Mouse (Mus musculus) lung, postnatal 0 days (tissue): ENCODE results near the gene Dpp9.

Experiments
- CTCF ChIP-seq: IDR thresholded peaks from 2 replicates; pipeline ENCODE4 v1.5.1; 2016; ENCODE audit warnings: antibody characterized with exemption, mild to moderate bottlenecking
- EP300 ChIP-seq: IDR thresholded peaks from 2 replicates; pipeline ENCODE4 v1.6.1; 2016; ENCODE audit warnings: antibody characterized with exemption, mild to moderate bottlenecking, control low read depth

GRCm38 (mm10) chr17:56149897-56150296, 68.8 kb downstream of the Dpp9 start:
- TF ChIP-seq EP300 (no peak), CTCF (no peak)
